Mouse (Mus musculus) megakaryocyte-erythroid progenitor cell, adult 5-6 weeks (primary cell): ENCODE data around the gene Als2cr12. TPM values are rescaled to one million over a fixed set of nuclear protein-coding genes. Genes with fewer than 3 reads are reported as not detected.
"Not testable (repeated sequence)": the region's sequence is repeated elsewhere in the genome, so short reads cannot be mapped to it uniquely, and the experiment has no call there.

Experiments
- ATAC-seq: replicated peaks from 2 replicates; pipeline ENCODE4 v1.8.0; 2016; ENCODE audit warnings: mild to moderate bottlenecking, inconsistent platforms; ENCODE audit not compliant: severe bottlenecking, poor library complexity, low FRiP score, low TSS enrichment
- total RNA-seq, 2 experiments: library from RNA; stranded (forward) in 1 of 2; stranded (reverse) in 1 of 2; fragments of 200-1000, 215-1000 nt in 1 of 2; fragments of >200 nt in 1 of 2; fragmentation: Nextera tagmentation in 1 of 2; gene quantifications; 2 replicates each; pipeline ENCODE4 v1.2.3; 2014 to 2017

Gene Als2cr12
- total RNA-seq, 2 experiments from 2014 or later, result not detected

DNA sequence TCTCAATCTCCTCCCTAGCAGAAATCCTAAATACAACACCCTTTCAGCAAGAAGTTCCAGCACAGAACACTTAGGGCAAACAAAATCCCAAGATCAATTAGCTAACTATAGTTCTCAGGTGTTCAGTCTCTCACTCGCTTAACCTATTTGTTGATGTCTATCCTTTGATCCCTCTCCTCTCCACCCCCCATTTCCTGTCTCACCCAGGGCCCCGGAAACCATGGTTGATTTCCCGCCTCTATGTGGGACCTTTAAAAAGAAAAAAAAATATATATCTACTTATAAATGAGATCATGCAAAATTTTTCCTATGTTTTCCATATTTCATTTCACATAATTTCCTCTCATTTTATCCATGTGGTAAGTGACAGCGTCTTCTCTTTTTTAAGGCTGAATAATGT, 25.2 kb upstream of the Als2cr12 start:
- ATAC-seq, result no peak

DNA sequence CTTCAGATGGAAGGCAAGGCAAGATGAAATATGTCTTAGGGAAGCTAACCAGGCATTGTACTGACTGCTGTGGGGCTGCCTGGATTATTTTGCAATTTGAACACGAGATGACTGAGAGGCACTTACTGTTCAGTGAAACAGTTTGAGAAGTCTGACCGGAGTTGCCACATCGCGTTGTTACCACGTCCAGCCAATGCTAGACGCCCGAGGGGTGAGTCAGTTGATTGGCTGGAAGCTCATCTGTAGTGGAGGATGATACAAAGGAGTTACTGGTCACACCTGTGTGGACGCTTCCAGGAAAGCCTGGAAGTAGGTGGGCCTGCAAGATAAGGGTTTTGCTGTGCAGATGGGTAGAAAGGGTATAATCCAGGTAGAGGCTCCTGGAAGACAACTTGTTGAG, 24.3 kb upstream of the Als2cr12 start:
- no peak for ATAC-seq

DNA sequence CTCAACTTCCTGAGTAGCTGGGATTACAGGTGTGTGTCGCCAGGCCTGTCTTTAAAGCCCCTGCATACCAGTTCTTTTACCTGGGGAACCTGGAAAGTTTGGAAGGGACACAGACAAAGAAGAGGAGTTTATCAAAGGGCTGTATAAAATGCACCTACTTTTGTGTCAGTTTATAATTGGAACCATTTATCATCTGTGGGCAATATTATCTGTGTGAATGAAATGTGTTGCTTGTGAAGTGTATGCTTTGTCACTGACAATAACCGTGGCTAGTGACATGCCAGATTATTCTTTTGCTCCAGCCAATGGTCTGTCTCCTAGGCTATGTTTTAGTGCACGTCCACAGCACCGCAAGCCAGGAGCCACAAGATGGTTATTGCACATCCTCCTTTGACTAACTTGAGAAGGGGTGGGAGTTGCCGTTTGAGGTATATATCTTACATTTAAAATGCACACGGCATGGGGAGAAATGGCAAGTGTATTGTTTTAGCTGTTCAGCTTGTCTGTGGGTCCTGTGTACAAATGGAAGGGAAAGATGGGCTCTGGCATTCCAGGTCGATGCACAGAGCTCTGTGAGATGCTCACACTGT, 23.7 kb upstream of the Als2cr12 start:
- 0 out of 2 replicates have a peak, but pooled peaks have one; percentile 12 for ATAC-seq

DNA sequence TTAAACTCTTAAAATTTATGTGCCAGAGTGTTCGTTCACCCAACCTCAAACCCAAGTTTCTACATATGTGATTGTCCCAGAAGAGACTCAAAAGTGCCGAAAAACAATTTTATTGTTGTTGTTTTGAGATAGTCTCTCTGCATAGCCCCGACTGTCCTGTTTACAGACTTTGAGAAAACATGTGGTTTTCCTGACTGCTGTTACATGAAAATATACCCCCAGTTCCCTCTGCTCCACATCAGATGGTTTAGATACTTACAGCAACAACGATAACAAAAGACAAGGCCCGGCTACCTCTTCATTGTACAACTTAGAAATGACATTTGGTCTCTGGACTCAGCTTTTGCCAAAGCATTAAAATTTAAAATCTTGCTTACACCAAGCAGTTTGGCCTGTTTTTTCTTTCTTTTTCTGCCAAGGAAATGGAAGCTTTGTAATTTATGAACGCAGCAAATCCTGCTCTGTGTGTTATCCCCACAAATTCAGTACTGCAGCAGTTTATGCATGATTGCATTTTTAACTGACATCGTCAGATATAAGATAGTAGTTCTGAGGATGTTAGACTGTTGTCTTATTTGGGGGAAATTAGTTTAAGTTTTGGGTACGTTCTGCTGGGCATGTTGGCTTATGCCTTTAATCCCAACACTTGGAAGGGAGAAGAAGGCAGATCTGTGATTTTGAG, 21.9 kb upstream of the Als2cr12 start:
- ATAC-seq, result no peak

- ATAC-seq, result no peak
These were observed 21.1 kb upstream of the Als2cr12 start for GRCm38 (mm10) chr1:58716883-58717220.

DNA sequence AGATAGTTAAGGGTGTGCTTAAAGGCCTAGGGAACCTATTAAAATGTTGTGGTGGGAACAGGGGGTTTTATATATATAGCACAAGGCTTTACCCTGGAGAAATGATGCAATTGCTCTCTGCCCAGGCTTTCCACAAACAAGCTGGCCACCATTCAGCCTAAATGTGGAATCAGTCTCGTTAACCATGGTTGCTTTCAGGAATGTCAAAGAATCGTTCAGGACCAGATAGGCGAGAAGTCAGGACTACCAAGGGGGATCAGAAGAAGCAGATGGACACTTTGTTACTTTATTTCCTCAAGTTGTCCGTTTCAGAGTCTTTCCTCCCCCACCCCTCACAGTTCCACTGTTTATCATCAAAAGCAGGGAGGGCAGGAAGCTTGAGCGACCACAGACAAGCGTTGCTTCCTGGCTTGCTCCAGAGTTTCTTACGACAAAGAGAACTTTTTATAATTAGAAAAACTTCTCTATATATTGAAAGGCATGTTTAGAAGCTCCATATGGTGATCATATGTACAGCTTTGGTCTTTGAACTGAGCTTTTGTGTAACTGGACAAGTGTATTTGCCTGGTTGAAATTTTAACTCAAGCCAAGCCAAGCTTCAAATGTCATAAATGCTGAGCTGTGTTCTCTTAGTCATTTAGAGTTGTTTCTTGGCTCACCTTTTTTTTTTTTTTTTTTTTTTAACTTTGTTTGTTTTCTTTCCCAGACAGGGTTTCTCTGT, 20.5 kb upstream of the Als2cr12 start:
- no peak for ATAC-seq

GRCm38 (mm10) chr1:58715536-58715935, 19.7 kb upstream of the Als2cr12 start:
- no peak for ATAC-seq

- ATAC-seq, result no peak
These were observed 18.6 kb upstream of the Als2cr12 start for GRCm38 (mm10) chr1:58714361-58714760.

GRCm38 (mm10) chr1:58713893-58714231, 18.1 kb upstream of the Als2cr12 start:
- ATAC-seq, result no peak

GRCm38 (mm10) chr1:58713081-58713892, 17.5 kb upstream of the Als2cr12 start:
- 0 out of 2 replicates have a peak, but pooled peaks have one; percentile 9 for ATAC-seq

GRCm38 (mm10) chr1:58712076-58713061, 16.6 kb upstream of the Als2cr12 start:
- ATAC-seq, result peak; percentile 89

DNA sequence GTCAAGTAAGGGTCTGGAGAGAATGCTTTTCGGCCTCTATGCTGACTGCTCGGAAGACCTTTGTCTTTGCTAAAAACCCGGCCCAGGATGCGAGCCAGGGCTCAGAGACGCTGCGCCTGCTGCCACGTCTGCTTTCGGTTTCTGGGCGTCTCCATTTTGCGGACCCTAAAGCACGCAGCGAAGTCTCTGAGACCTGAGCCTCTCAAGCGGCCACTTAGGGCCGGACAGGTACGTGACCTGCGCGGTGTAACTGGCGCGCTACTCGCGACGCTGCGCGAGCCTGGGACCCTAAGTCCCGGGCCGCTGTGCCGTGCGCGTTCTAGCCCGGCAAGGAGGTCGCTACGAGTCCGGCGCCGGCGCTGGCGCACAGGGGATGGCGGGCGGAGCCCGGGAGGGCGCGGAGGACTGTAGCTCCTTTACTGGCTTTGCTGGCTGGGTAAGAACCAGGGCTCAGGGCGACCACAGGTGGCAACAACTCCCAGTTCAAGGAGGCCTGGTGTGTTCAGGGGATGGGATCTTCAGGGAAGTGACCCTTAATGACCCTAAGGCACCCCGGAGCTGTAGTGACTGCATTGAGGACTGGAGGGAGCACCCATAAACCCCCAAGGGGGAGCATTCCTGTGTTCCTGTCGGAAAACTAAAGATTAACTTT, 15.7 kb upstream of the Als2cr12 start, which contains the start of gene Cflar:
Gene Cflar, plus strand, starts transcription at position 144 of the 652 bp plus-strand sequence.
- ATAC-seq, result peak; percentile 39

DNA sequence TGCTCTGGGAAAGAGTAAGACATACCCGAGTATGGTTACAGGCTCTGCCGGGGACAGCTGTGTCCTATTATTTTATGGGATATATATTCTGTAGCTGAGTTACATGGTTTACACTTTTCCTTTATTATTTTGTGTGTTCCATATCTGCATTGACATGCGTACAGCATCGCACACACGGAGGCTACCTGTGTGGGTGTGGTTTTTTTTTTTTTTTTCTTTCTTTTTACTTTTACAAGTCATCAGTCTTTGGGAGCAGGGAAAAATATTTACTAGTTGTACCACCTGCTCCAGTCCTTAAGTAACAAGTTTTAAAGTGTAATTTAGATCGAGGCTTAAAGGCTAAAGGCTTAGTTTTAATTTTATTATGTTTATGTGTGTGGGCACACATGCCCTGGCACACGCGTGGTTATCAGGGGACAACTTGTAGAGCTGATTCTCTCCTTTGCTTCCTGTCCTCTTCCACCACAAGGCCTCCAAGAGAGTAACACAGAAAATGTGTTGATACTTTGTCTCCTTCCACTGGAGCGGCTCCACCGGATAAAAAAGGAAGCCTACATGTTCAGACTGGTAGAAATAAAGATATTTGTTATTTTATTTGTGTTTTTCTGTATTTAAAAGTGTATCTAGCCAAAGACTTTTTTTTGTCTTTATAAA, 15.0 kb upstream of the Als2cr12 start:
- ATAC-seq, result peak; percentile 51; the same call in 1 of the 2 replicates

GRCm38 (mm10) chr1:58710043-58710442, 14.3 kb upstream of the Als2cr12 start:
- ATAC-seq, result not testable (repeated sequence)

- not testable (repeated sequence) for ATAC-seq
These were observed 4.9 kb upstream of the Als2cr12 start for GRCm38 (mm10) chr1:58700580-58701162.

GRCm38 (mm10) chr1:58699988-58700387, 4.2 kb upstream of the Als2cr12 start:
- peak; percentile 64; the same call in 1 of the 2 replicates for ATAC-seq

- ATAC-seq, result no peak
These were observed 3.0 kb upstream of the Als2cr12 start for GRCm38 (mm10) chr1:58698781-58699180.
